Mouse (Mus musculus): Measurements from ENCODE around the gene Klhl3. TPM values are rescaled to one million over a fixed set of nuclear protein-coding genes. Genes with fewer than 3 reads are reported as not detected.
A peak's percentile ranks its signal among the peaks of the same experiment; 100 is the strongest.

The Klhl3 gene
- total RNA-seq, 4 experiments from 2014 or later = 2.0 to 3.1 (median 2.4) TPM

- DNase-seq (ENCODE audit: low spot score) = no peak
Observed at GRCm38 (mm10) chr13:57960254-57960653, 153.1 kb downstream of the Klhl3 start.

GRCm38 (mm10) chr13:57959806-57960205 is 153.6 kb downstream of the Klhl3 start:
- no peak for DNase-seq (ENCODE audit: low spot score)

Small RNA genes lying within 50 kb of the gene (microRNA-seq; reads per million reads assigned to microRNA genes)
- 239 reads per million, percentile 70 among the genes with 10 or more reads in this experiment for gene Mir874

Other genes with a start within 250 kb of the Klhl3 start
- under 1 TPM in 3 of 4 experiments, not detected in 1; 0.25 to 0.53 (median 0.27) TPM for gene Spock1, start 205.3 kb downstream of the Klhl3 start, total RNA-seq (2022)
- gene Hnrnpa0, start 15.0 kb upstream of the Klhl3 start, total RNA-seq (2022) = 10 to 100 TPM; 55.0 to 65.7 (median 60.4) TPM
- 10 to 100 TPM; 21.2 to 26.2 (median 24.6) TPM for gene Idnk, start 44.1 kb upstream of the Klhl3 start, total RNA-seq (2022)
- gene Ubqln1, start 102.1 kb upstream of the Klhl3 start, total RNA-seq (2022) = 10 to 100 TPM; 46.8 to 51.6 (median 48.3) TPM
- gene Gkap1, start 162.1 kb upstream of the Klhl3 start, total RNA-seq (2022) = 10 to 100 TPM; 18.4 to 28.5 (median 22.0) TPM
- under 1 TPM in 3 of 4 experiments, not detected in 1; 0.09 to 0.11 (median 0.11) TPM for gene Kif27, start 245.5 kb upstream of the Klhl3 start, total RNA-seq (2022)

All from heart, adult 8-10 months (tissue).